ENCODE assay signal across 13 mouse cellular contexts in the genomic region with DNA sequence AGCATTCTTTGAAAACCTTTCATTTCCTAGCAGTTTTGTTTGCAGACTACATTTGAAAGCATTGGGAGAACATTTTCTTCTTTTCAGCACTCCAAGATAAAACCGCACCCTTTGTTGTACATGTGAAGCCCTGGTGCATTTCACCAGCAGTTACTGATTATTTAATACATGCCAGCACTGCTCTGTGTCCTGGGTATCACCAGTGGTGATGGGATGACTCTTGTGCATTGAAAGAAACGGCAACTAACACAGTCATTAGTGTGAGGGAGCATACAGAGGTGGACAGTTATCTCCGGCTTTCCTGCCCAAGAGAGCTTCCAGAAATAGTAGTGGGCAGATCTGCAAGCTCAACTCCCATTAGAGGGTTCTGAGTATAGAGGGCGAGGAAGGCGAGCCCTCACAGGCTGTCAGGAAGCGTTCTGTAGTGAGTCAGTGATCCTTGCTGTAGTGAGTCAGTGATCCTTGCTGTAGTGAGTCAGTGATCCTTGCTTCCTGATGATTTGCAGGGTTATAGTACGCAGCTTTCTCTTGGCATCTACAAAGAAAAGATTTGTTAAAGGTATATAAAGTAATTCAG. TPM values are rescaled to one million over a fixed set of nuclear protein-coding genes. Genes with fewer than 3 reads are reported as not detected.
DNase-seq lines count a peak whose midpoint lies in the region; ATAC-seq lines count a peak whose summit lies in the region.
"Had no signal": no experiment of that assay in that cellular context is flagged by ENCODE, and none has a peak within 500 bp of the region (broad histone marks: within the 10 kb centered on the region; RNA-seq: fewer than 3 reads in every experiment).

No protein-coding gene starts in this region.

- H3K4me1 ChIP-seq in heart, embryonic 14.5 days (ENCODE audit: control insufficient read depth in 2 of 2, insufficient read depth in 2 of 2, low read length in 2 of 2), result peaks cover 2 to 26% of the 10 kb centered on the region in 2 experiments; a peak in 3 of 4 replicates
- H3K4me1 ChIP-seq in intestine, embryonic 15.5 days (replicated peaks), result 0 out of 2 replicates have a peak, but pooled peaks cover 4% of the 10 kb centered on the region

- WGBS in heart, embryonic 14.5 days, result 25% methylated on average over 7 of the region's 7 CpGs
- 95% methylated on average over 7 of the region's 7 CpGs for WGBS in intestine, embryonic 15.5 days

- ATAC-seq in frontal cortex, adult (ENCODE audit: low TSS enrichment), result peak; percentile 27; the same call in 1 of the 2 replicates
- ATAC-seq in heart, embryonic 14.5 days (ENCODE audit: insufficient number of reproducible peaks, insufficient read depth, low FRiP score, low read depth), result peak; percentile 72
- no peak for ATAC-seq in intestine, embryonic 15.5 days
- ATAC-seq in megakaryocyte progenitor cell, adult 5-6 weeks (replicated peaks; ENCODE audit: poor library complexity), result no peak
- ATAC-seq: inflammation-experienced regulatory T-cells, adult 6 months had no signal

- H3K36me3 ChIP-seq in heart, embryonic 14.5 days (ENCODE audit: control insufficient read depth, insufficient read depth, low read length), result peaks cover 45% of the 10 kb centered on the region
- H3K36me3 ChIP-seq in intestine, embryonic 15.5 days, result 0 out of 2 replicates have a peak, but pooled peaks cover 14% of the 10 kb centered on the region

- H3K9ac ChIP-seq in heart, embryonic 14.5 days (ENCODE audit: low read length), result no peak overlapping the region
- H3K9ac ChIP-seq in intestine, embryonic 15.5 days, result no peak overlapping the region
- H3K9ac ChIP-seq: liver, embryonic 14.5 days; midbrain, embryonic 12.5 days; neural tube, embryonic 13.5 days had no signal

- no peaks in the 10 kb centered on the region for H3K9me3 ChIP-seq in heart, embryonic 14.5 days (ENCODE audit: control insufficient read depth, low read length)
- no peaks in the 10 kb centered on the region for H3K9me3 ChIP-seq in intestine, embryonic 15.5 days
- H3K9me3 ChIP-seq: midbrain, embryonic 12.5 days; neural tube, embryonic 13.5 days had no signal

- DNase-seq in frontal cortex, postnatal 10 days (ENCODE audit: low spot score in 2 of 2), result no peak
- DNase-seq in urinary bladder, postnatal 36 days (ENCODE audit: low spot score in 2 of 2), result peak; percentile 14 to 15
- no peak for DNase-seq in urinary bladder, adult 2 months (ENCODE audit: low spot score)
- DNase-seq in retina, embryonic 14.5 days (ENCODE audit: low spot score), result no peak
- DNase-seq: gastrocnemius, postnatal 25 days had no signal

- no peaks in the 10 kb centered on the region for H3K27me3 ChIP-seq in heart, embryonic 14.5 days (ENCODE audit: control insufficient read depth, insufficient read depth, low read length)
- H3K27me3 ChIP-seq in intestine, embryonic 15.5 days (replicated peaks), result no peaks in the 10 kb centered on the region
- H3K27me3 ChIP-seq: midbrain, embryonic 12.5 days; neural tube, embryonic 13.5 days had no signal

- peak overlapping the region; percentile 32 for H3K4me2 ChIP-seq in heart, embryonic 14.5 days (ENCODE audit: low read length)
- no peak overlapping the region for H3K4me2 ChIP-seq in intestine, embryonic 15.5 days (replicated peaks)
- H3K4me2 ChIP-seq: midbrain, embryonic 12.5 days; neural tube, embryonic 13.5 days had no signal

- no peak overlapping the region for H3K4me3 ChIP-seq in heart, embryonic 14.5 days (ENCODE audit: control insufficient read depth in 1 of 2, insufficient read depth in 1 of 2, low read depth in 1 of 2, low read length in 2 of 2)
- no peak overlapping the region for H3K4me3 ChIP-seq in intestine, embryonic 15.5 days (replicated peaks)
- H3K4me3 ChIP-seq: midbrain, embryonic 12.5 days; neural tube, embryonic 13.5 days had no signal

- peak overlapping the region; percentile 59 to 60 for H3K27ac ChIP-seq in heart, embryonic 14.5 days (replicated peaks in 1 of 2; ENCODE audit: control insufficient read depth in 1 of 2, insufficient read depth in 1 of 2, low read depth in 2 of 2, low read length in 2 of 2)
- no peak overlapping the region for H3K27ac ChIP-seq in intestine, embryonic 15.5 days
- H3K27ac ChIP-seq: liver, embryonic 14.5 days; midbrain, embryonic 12.5 days; neural tube, embryonic 13.5 days had no signal

RNA-seq across cellular contexts. Expression of gene Gm4353, which starts 15.6 kb away (rescaled TPM):
- 1.0 and 1.3 TPM in 2 replicates for polyA plus RNA-seq in urinary bladder, adult 2 months (2012; rRNA removed)
- 0.27 and 0.40 TPM in 2 replicates for polyA plus RNA-seq in heart, embryonic 14.5 days (2014; fragmentation: Nextera tagmentation; extraction: Ambion mirVana)
- polyA plus RNA-seq in intestine, embryonic 15.5 days (2015; fragmentation: Nextera tagmentation; extraction: Ambion mirVana), result 0.44 and 0.62 TPM in 2 replicates
- total RNA-seq in megakaryocyte progenitor cell, adult 5-6 weeks (2015), result 1.6 and 1.8 TPM in 2 replicates
- 0.83 and 2.2 TPM in 2 replicates for total RNA-seq in megakaryocyte progenitor cell, adult 5-6 weeks (2017)

Comparison
In these comparisons a context has a peak if more than half of its experiments do, and no peak if none do; other contexts are left out.
1. DNase-seq: peak in urinary bladder, postnatal 36 days (2 of 2); none in frontal cortex, postnatal 10 days (0 of 2), urinary bladder, adult 2 months (single experiment) and retina, embryonic 14.5 days (single experiment).
2. ATAC-seq: peak in frontal cortex, adult (single experiment) and heart, embryonic 14.5 days (single experiment); none in intestine, embryonic 15.5 days (single experiment) and megakaryocyte progenitor cell, adult 5-6 weeks (single experiment).